Mouse (Mus musculus) forebrain, embryonic 12.5 days (tissue): ENCODE data around the gene AB124611. TPM values are rescaled to one million over a fixed set of nuclear protein-coding genes. Genes with fewer than 3 reads are reported as not detected.
A peak's percentile ranks its signal among the peaks of the same experiment; 100 is the strongest.
"Not testable (repeated sequence)": the region's sequence is repeated elsewhere in the genome, so short reads cannot be mapped to it uniquely, and the experiment has no call there.

ENCODE experiments used
- ATAC-seq: fragments of 200-750 bp; cut with Nextera tagmentation; 2 replicates; pipeline ENCODE4 v1.8.0; 2017; ENCODE audit warnings: moderate TSS enrichment; ENCODE audit not compliant: low FRiP score
- H3K27ac ChIP-seq: fragments of 300-500 bp; sonication (generic); 2 replicates; pipeline ENCODE4 v1.5.1; 2016; ENCODE audit warnings: mild to moderate bottlenecking
- H3K27me3 ChIP-seq: fragments of 300-500 bp; sonication (generic); 2 replicates; pipeline ENCODE4 v1.6.1; 2016; ENCODE audit warnings: mild to moderate bottlenecking
- H3K36me3 ChIP-seq: fragments of 300-500 bp; sonication (generic); replicated peaks from 2 replicates; pipeline ENCODE4 v1.6.1; 2016; ENCODE audit warnings: mild to moderate bottlenecking
- H3K4me1 ChIP-seq: fragments of 300-500 bp; sonication (generic); 2 replicates; pipeline ENCODE4 v1.6.1; 2016
- H3K4me2 ChIP-seq: fragments of 300-500 bp; sonication (generic); 2 replicates; pipeline ENCODE4 v1.6.1; 2016; ENCODE audit warnings: mild to moderate bottlenecking, moderate library complexity
- H3K4me3 ChIP-seq: fragments of 300-500 bp; sonication (generic); replicated peaks from 2 replicates; pipeline ENCODE4 v1.5.1; 2016; ENCODE audit warnings: mild to moderate bottlenecking
- H3K9ac ChIP-seq: fragments of 300-500 bp; sonication (generic); 2 replicates; pipeline ENCODE4 v1.6.1; 2016; ENCODE audit warnings: mild to moderate bottlenecking
- H3K9me3 ChIP-seq: fragments of 300-500 bp; sonication (generic); 2 replicates; pipeline ENCODE4 v1.6.1; 2016
- WGBS: fragments of 180-500 bp; shearing (Covaris S2); methylation state at CpG from one replicate; pipeline ENCODE4 v1.1.7; 2016; 5-methylcytosine and 5-hydroxymethylcytosine counted together
- polyA plus RNA-seq: library from polyadenylated mRNA; unstranded; fragments of >200 nt; fragmentation: Nextera tagmentation; extraction: Ambion mirVana; gene quantifications from 2 replicates; pipeline ENCODE4 v1.2.1, GENCODE M21; 2016

AB124611 gene
- polyA plus RNA-seq, 1 experiment from 2014 or later = 7.2 TPM

DNA sequence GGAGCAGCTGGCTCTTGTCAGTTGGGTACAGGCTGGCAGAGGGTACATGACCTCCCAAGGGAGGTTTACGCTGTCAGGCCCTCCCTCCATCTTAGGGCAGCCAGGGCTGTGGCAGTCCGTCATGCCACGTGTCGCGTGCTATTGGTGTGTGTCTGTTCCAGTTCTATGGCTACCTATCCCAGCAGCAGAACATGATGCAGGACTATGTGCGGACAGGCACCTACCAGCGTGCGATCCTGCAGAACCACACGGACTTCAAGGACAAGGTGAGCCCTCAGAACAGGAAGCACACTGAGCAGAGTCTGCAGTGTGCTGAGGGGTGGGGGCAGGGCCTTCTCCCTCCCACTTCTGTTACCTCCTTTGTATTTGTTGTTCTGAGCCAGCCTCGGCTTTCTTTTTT lies 49.3 kb downstream of the AB124611 start:
- ATAC-seq = no peak

DNA sequence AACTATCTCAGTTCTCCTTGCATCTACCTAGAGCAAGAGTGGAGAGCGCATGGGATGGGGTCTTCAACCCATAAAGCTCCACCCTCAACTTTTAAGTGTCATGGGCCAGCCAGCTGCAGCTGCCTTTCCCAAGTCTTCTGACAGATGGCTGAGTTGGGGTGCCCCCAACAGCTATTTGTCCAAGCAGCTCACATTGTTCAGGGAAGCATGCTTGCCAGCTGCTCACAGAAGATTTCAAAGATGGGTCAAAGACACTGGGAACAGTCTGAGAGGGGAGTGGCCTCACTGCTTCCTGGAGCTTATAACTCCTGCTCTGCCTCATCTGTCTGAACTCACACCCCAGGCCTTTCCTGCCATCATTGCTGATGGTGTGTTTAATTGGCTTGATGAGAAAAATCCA lies 50.3 kb downstream of the AB124611 start:
- 82% methylated on average over 1 of the region's 1 CpGs for WGBS
- H3K4me3 ChIP-seq = no peak overlapping the region
- H3K9ac ChIP-seq = no peak overlapping the region
- H3K4me1 ChIP-seq = peaks cover 10% of the 10 kb centered on the region
- no peaks in the 10 kb centered on the region for H3K27me3 ChIP-seq
- no peak for ATAC-seq
- H3K27ac ChIP-seq = 0 out of 2 replicates have a peak overlapping the region, but pooled peaks have one; percentile 5
- H3K36me3 ChIP-seq = peaks cover 93% of the 10 kb centered on the region
- no peaks in the 10 kb centered on the region for H3K9me3 ChIP-seq
- no peak overlapping the region for H3K4me2 ChIP-seq

More for the DNA sequence above, 49.3 kb downstream of the AB124611 start:
- 97% methylated on average over 10 of the region's 10 CpGs for WGBS
- Histone ChIP-seq H3K27ac (no peak overlapping the region), H3K4me1 (peaks cover 10% of the 10 kb centered on the region), H3K27me3 (no peaks in the 10 kb centered on the region), H3K9ac (no peak overlapping the region), H3K36me3 (peaks cover 92% of the 10 kb centered on the region), H3K4me2 (no peak overlapping the region), H3K9me3 (no peaks in the 10 kb centered on the region), H3K4me3 (no peak overlapping the region)

DNA sequence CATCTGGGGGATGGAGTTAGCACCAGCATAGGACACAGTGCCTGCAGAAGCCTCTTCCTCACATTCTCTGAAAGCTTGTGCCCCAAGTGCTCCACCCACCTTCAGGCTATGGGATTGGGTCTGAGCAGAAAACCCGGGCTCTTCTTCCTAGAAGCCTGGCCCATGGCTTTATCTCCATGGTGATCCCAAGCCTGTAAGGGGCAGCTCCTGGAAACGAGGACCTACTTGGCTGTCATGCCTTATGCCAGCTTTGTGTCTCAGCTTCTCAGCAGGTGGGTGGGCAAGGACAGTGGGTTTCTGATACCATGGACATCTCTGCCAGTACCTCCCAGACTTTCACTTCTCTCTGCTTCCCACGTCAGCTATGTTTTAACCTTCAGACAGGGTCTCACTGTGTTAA lies 52.2 kb downstream of the AB124611 start:
- no peak overlapping the region for H3K9ac ChIP-seq
- no peak overlapping the region for H3K4me3 ChIP-seq
- no peak overlapping the region for H3K27ac ChIP-seq
- no peak overlapping the region for H3K4me2 ChIP-seq
- ATAC-seq = no peak
- no peaks in the 10 kb centered on the region for H3K9me3 ChIP-seq
- peaks cover 92% of the 10 kb centered on the region for H3K36me3 ChIP-seq
- 80% methylated on average over 3 of the region's 3 CpGs for WGBS
- H3K27me3 ChIP-seq = no peaks in the 10 kb centered on the region
- H3K4me1 ChIP-seq = peaks cover 10% of the 10 kb centered on the region

DNA sequence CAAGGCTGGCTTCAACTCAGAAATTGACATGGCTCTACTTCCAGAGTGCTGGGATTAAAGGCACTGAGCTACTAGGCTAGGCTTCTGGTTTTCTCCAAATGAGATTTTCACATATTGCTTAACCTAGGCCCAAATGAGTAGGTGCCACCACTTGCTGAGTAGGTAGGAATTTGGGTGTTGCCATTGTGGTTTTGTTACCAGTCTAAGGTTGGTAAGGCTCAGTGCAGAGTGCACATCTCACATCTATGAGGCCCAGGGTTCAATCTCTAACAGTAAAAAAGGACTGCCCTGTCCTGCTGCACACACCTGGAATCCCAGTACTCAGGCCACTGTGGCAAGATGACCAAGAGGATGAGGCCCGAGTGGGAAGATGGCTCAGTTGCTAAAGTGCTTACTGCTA lies 59.4 kb downstream of the AB124611 start:
- H3K4me3 ChIP-seq = no peak overlapping the region
- WGBS = 79% methylated on average over 1 of the region's 1 CpGs
- H3K27me3 ChIP-seq = no peaks in the 10 kb centered on the region
- ATAC-seq = no peak
- H3K27ac ChIP-seq = no peak overlapping the region
- H3K4me2 ChIP-seq = no peak overlapping the region
- H3K4me1 ChIP-seq = no peaks in the 10 kb centered on the region
- H3K9me3 ChIP-seq = no peaks in the 10 kb centered on the region
- H3K36me3 ChIP-seq = peaks cover 93% of the 10 kb centered on the region
- no peak overlapping the region for H3K9ac ChIP-seq

DNA sequence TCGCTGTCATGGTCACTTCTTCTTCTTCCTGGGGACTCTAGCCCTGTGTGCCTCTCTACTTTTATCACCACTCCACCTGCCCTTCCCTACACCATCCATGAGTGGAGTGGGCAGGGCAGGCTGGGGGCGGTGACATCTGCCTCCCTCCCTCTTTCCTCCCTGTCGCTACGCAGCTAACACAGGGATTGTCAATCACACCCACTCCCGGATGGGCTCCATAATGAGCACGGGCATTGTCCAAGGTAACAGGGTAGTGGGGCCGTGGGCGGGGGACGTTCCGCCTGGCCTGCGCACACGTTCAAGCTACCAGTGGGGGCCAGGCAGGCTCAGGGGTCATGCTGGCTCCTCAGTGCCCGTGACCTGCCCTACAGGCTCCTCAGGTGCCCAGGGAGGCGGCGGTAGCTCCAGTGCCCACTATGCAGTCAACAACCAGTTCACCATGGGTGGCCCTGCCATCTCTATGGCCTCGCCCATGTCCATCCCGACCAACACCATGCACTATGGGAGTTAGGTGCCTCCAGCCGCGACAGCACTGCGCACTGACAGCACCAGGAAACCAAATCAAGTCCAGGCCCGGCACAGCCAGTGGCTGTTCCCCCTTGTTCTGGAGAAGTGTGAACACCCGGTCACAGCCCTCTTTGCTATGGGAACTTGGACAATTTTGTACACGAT lies 61.8 kb downstream of the AB124611 start:
- no peak overlapping the region for H3K9ac ChIP-seq
- H3K4me2 ChIP-seq = no peak overlapping the region
- no peak overlapping the region for H3K27ac ChIP-seq
- WGBS = 91% methylated on average over 23 of the region's 23 CpGs
- H3K36me3 ChIP-seq = peaks cover 75% of the 10 kb centered on the region
- H3K27me3 ChIP-seq = no peaks in the 10 kb centered on the region
- H3K9me3 ChIP-seq = no peaks in the 10 kb centered on the region
- H3K4me3 ChIP-seq = no peak overlapping the region
- peaks cover 14% of the 10 kb centered on the region for H3K4me1 ChIP-seq
- no peak for ATAC-seq

DNA sequence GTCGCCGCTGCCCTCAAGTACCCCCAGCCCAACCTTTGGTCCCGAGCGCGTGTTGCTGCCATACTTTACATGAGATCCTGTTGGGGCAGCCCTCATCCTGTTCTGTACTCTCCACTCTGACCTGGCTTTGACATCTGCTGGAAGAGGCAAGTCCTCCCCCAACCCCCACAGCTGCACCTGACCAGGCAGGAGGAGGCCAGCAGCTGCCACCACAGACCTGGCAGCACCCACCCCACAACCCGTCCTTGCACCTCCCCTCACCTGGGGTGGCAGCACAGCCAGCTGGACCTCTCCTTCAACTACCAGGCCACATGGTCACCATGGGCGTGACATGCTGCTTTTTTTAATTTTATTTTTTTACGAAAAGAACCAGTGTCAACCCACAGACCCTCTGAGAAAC lies 62.4 kb downstream of the AB124611 start:
- no peak overlapping the region for H3K27ac ChIP-seq
- no peak for ATAC-seq
- peaks cover 69% of the 10 kb centered on the region for H3K36me3 ChIP-seq
- peaks cover 16% of the 10 kb centered on the region for H3K4me1 ChIP-seq
- H3K27me3 ChIP-seq = no peaks in the 10 kb centered on the region
- no peaks in the 10 kb centered on the region for H3K9me3 ChIP-seq
- no peak overlapping the region for H3K4me3 ChIP-seq
- WGBS = 95% methylated on average over 8 of the region's 8 CpGs
- H3K4me2 ChIP-seq = no peak overlapping the region
- no peak overlapping the region for H3K9ac ChIP-seq

DNA sequence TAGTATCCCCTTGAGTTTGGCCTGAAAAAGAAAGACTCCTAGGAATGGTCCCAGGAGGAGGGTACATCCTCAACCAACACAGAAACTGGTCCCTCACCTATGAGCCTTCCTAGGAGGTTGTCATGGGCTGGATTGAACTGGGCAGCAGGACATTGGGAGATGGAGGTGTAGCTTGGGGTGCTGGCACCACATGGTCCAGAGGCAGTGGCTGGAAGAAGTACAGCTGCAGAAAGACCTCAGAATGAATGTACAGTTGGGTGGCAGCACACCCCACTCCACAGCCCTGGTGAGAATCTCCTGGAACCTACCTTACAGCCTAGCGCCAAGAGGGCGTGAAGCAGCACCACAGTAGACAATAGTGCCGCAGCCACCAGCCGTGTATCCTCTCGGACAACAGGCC lies 63.6 kb downstream of the AB124611 start:
- ATAC-seq = no peak
- WGBS = 95% methylated on average over 5 of the region's 5 CpGs
- no peak overlapping the region for H3K4me2 ChIP-seq

DNA sequence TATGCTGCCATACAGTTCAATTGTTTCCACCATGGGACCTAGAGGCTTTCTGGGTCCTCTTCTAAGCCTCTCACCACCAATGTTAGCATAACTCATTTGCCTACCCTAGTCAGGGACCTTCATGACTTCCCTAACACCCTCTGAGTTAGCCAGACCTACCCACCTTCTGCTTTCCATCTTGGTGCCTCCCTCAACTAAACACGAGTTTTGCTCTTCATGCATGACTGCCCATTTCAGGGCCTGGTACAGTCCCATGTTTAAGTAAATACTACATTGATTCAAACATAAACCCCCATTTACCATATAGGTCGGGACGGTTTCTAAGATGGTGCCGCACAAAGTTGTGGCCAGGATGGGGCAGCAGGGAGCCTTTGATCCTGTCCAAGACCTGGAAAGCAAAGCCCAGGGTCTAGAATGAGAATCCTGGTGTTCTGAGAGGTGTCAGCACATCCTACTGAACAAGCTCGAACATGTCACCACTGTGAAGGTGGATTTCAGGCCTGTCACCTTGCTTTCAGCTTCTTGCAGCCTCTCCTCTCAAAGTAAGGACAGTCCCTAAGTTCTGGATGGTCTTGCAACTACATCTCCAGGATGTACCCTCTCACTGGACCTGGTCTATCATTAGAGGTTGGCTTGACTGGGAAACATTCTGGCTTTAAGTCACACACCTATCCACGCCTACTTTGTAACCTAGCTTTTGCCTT lies 65.3 kb downstream of the AB124611 start:
- 85% methylated on average over 6 of the region's 6 CpGs for WGBS
- Histone ChIP-seq H3K9me3 (no peaks in the 10 kb centered on the region), H3K27me3 (no peaks in the 10 kb centered on the region), H3K36me3 (peaks cover 53% of the 10 kb centered on the region), H3K4me3 (no peak overlapping the region), H3K4me1 (peaks cover 38% of the 10 kb centered on the region), H3K4me2 (peak overlapping the region; percentile 98), H3K27ac (no peak overlapping the region), H3K9ac (no peak overlapping the region)
- ATAC-seq = no peak

More for the DNA sequence above, 63.6 kb downstream of the AB124611 start:
- Histone ChIP-seq H3K4me3 (no peak overlapping the region), H3K27ac (no peak overlapping the region), H3K9me3 (no peaks in the 10 kb centered on the region), H3K9ac (no peak overlapping the region), H3K36me3 (peaks cover 60% of the 10 kb centered on the region), H3K4me1 (peaks cover 28% of the 10 kb centered on the region), H3K27me3 (no peaks in the 10 kb centered on the region)

DNA sequence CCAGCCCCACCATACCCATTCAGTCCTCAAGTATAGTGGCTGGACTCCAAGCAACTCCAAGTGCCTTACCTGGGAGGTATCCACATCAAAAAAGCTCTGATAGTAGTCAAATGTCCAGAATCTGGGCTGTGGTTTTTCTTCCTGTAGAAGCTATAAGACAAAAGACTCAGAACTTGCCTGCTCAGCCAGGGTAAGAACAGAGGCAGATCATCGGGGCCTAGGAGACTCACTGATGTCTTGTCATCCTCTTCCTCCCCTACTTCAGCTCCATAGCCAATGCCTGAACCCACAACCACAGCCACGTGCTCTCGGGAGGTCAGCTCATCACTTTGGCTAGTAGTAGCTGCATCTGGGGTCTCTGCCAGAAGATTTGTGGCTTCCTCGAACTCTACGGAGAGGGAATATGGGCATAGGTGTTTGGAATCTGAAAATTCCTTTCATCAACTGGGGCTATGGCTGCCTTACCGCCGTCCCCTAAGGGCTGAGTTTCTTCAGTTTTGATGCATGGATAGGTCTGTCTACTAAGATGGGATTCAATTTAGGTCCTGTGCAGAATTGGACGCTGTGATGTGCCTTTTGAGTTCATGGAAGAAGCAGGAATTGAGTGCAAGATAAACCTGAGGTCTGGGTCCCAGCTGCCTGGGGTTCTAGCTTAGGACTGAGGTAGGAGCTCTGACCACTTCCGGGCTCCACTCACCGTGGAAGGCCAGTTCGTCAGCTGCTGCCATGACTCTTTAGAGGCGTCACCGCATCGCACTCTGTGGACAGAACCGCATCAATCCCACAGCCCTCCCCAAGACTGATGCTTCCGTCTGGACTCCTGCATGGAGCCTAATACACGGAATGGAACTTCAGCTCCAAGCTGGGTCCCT lies 66.1 kb downstream of the AB124611 start:
- Histone ChIP-seq H3K27me3 (no peaks in the 10 kb centered on the region), H3K9me3 (no peaks in the 10 kb centered on the region), H3K4me1 (peaks cover 38% of the 10 kb centered on the region), H3K36me3 (peaks cover 46% of the 10 kb centered on the region), H3K4me3 (peak overlapping the region; percentile 100), H3K4me2 (peak overlapping the region; percentile 98), H3K27ac (peak overlapping the region; percentile 59), H3K9ac (peak overlapping the region; percentile 62)
- ATAC-seq = no peak; the same call in 1 of the 2 replicates
- 24% methylated on average over 17 of the region's 17 CpGs for WGBS

DNA sequence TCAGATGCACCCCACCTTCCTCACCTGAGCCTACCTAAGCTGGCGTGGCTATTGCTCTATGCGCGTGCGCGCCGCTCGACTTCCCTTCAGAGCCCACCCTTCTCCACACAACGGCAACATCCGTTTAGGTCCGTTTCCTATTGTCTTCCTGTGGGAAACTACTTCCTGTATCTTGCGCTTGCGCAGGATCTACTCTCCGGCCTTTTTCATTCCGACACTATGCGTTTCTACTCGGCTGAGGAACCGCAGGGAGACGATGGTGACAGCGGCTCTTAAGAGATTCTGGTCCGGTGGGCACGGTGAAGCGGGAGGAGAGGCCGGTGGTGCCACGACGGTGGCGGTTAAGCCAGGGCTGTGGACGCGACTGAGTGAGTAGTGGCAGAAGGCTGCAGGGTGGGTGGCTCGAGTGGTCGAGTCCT lies 66.7 kb downstream of the AB124611 start, which contains the start of the genes Timm29 and Yipf2:
Gene Timm29 (plus strand): TSS at position 20 of the 419 bp plus-strand sequence.
Gene Yipf2 (minus strand): TSS at position 126 of the 419 bp plus-strand sequence.
- Histone ChIP-seq H3K27ac (peak within 1 kb of the TSS; percentile 91), H3K36me3 (peaks cover 39% of the 10 kb centered on the region), H3K4me3 (peak within 1 kb of the TSS; percentile 100), H3K4me1 (peaks cover 38% of the 10 kb centered on the region), H3K9ac (peak within 1 kb of the TSS; percentile 93), H3K9me3 (no peaks in the 10 kb centered on the region), H3K4me2 (peak within 1 kb of the TSS; percentile 98), H3K27me3 (no peaks in the 10 kb centered on the region)
- WGBS = 0% methylated on average over 30 of the region's 30 CpGs
- peak; percentile 90 for ATAC-seq

DNA sequence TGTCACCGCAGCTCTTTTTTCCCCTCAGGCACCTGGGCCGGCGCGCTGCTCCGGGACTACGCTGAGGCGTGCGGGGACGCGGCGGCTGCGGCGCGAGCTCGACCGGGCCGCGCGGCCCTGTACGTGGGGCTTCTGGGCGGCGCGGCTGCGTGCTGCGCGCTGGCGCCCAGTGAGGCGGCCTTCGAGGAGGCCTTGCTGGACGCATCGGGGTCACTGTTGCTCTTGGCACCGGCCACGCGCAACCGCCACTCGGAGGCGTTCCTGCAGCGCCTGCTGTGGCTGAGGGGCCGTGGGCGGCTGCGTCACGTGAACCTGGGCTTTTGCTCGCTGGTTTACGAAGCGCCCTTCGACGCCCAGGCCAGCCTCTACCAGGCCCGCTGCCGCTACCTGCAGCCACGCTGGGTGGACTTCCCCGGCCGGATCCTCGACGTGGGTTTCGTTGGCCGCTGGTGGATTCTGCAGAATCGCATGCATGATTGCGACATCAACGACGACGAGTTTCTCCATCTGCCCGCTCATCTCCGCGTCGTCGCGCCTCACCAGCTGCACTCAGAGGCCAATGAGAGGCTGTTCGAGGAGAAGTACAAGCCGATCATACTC lies 67.2 kb downstream of the AB124611 start:
- Histone ChIP-seq H3K4me3 (peak overlapping the region; percentile 100), H3K4me2 (peak overlapping the region; percentile 98), H3K9ac (peak overlapping the region; percentile 93), H3K27ac (peak overlapping the region; percentile 91), H3K4me1 (peaks cover 38% of the 10 kb centered on the region), H3K36me3 (peaks cover 34% of the 10 kb centered on the region), H3K27me3 (no peaks in the 10 kb centered on the region), H3K9me3 (no peaks in the 10 kb centered on the region)
- WGBS = 2% methylated on average over 60 of the region's 69 CpGs
- ATAC-seq = peak; percentile 66

DNA sequence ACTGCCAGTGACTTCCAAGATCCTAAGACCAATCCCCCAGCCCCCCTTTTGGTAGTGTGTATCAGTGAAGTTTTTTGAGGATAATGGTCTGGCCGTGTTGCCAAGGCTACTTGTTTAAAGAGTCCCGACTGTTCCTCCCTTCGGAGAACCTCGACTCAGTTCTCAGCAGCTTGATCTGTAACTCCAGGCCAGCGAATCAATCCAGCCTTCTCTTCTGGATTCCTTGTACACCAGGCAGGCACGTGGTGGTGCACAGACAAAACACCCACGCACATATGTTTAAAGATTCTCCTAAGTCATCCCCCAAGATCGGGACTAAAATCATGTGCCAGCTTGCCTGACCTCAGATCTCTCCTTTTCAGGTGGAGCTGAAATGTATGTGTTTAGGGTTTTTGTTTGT lies 68.4 kb downstream of the AB124611 start:
- not testable (repeated sequence) for ATAC-seq, H3K27ac ChIP-seq, H3K9ac ChIP-seq, H3K9me3 ChIP-seq, H3K27me3 ChIP-seq
- Histone ChIP-seq H3K36me3 (peaks cover 23% of the 10 kb centered on the region), H3K4me2 (peak overlapping the region; percentile 98), H3K4me3 (peak overlapping the region; percentile 100), H3K4me1 (peaks cover 38% of the 10 kb centered on the region)
- WGBS = 92% methylated on average over 8 of the region's 8 CpGs
